Mouse (Mus musculus) liver, postnatal 0 days (tissue): Measurements from ENCODE around the gene Csrp1.

ENCODE experiments used
- CTCF ChIP-seq: sonication (generic); IDR thresholded peaks from 2 replicates; pipeline ENCODE4 v1.5.1; 2016; ENCODE audit warnings: antibody characterized with exemption, low read depth
- EP300 ChIP-seq: IDR thresholded peaks from 2 replicates; pipeline ENCODE4 v1.6.1; 2016; ENCODE audit warnings: antibody characterized with exemption, low read depth, mild to moderate bottlenecking

DNA sequence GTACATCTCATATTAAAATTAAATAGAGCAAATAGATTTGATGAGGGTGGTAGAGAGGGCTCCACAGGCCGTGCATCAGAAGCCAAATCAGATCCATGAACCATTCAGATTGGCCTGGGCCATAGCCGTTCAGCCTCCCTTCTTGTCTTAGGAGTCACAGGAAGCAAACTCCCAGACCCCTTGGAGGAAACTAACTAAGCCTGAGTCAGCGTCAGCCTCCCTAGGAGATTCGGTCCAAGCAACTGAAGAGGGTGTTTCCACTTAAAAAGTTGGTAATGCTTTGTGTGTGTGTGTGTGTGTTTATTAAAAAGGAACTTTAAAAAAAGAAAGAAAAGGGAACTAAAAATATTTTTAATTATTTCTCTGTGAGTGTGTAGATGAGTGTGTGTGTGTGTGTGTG is 35.0 kb upstream of the Csrp1 start:
- no peak for TF ChIP-seq EP300
- no peak for TF ChIP-seq CTCF
